Mouse (Mus musculus): ENCODE measurements at regions not wholly inside any gene's neighbourhood (a gene's known extent, or its start where the extent isn't known, plus 50 kb on each side); places are given as distances from the start of the nearest gene placed in this dataset.

- no peak for TF ChIP-seq POLR2A (IDR thresholded peaks at IDR 0.05; ENCODE audit: borderline replicate concordance, extremely low read depth, insufficient read depth, insufficient read length, poor library complexity, severe bottlenecking)
- TF ChIP-seq CTCF (IDR thresholded peaks at IDR 0.05; ENCODE audit: borderline replicate concordance, extremely low read depth, insufficient read depth, insufficient read length), result no peak
Observed at GRCm38 (mm10) chr14:61809716-61810437, 202.6 kb downstream of the Kcnrg start.

All from brain, embryonic 14.5 days (tissue).